Mouse (Mus musculus) heart, postnatal 25 days (tissue): Measurements from ENCODE around the gene Hikeshi. TPM values are rescaled to one million over a fixed set of nuclear protein-coding genes. Genes with fewer than 3 reads are reported as not detected.

Experiments used
- DNase-seq: peaks from one replicate; pipeline ENCODE4 v3.0.0; 2022; ENCODE audit warnings: low spot score
- intact Hi-C: fragments of 180-260 bp; cut with DNase I; formaldehyde crosslinking; loops from one replicate; pipeline ENCODE4 v1.15.1; 2025
- total RNA-seq, 2 experiments: library from RNA; stranded (reverse); gene quantifications; 2 replicates each; pipeline ENCODE4 v1.2.3; 2021

Gene Hikeshi
- total RNA-seq, 2 experiments from 2014 or later, result 72.7 to 80.1 TPM

DNA sequence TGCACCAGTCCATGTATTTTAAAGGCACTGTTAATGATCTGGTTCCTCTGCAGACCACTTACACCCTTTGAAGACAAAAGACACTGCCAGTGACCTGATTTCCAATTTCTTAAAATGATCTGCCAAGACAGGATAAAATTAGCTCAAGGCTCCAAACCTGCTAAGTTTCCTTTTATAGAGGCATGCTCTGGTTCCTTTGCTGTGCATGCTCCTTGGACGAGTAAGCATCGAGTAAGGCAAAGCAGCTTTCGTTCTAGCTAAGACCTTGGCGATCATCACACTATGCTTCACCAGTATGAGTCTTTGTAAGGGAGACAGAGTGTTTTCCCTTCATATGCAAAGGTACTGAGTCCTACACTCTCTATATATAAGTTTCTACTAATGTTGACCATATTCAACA lies 23.2 kb downstream of the Hikeshi start:
- DNase-seq, result no peak
- intact Hi-C loops, result no loop called here

DNA sequence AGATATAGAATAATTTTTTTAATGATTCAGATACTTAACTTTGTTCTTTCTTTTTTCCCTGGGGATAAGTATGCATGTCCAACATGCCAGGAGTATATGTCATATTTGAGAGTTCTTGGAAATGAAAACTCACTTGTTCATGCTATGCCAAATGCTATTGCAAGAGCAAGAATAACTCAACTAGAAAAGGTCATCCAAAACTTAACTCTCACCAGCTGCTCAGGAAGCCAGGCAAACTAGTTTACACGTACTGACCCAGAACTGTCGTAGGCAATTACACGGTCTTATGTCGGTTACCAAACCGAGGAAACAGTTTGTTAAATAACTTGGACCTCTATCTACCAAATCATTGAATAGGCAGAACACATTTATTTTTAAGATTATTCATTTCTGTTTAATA lies 24.3 kb downstream of the Hikeshi start:
- DNase-seq, result no peak
- intact Hi-C loops, result no loop called here

DNA sequence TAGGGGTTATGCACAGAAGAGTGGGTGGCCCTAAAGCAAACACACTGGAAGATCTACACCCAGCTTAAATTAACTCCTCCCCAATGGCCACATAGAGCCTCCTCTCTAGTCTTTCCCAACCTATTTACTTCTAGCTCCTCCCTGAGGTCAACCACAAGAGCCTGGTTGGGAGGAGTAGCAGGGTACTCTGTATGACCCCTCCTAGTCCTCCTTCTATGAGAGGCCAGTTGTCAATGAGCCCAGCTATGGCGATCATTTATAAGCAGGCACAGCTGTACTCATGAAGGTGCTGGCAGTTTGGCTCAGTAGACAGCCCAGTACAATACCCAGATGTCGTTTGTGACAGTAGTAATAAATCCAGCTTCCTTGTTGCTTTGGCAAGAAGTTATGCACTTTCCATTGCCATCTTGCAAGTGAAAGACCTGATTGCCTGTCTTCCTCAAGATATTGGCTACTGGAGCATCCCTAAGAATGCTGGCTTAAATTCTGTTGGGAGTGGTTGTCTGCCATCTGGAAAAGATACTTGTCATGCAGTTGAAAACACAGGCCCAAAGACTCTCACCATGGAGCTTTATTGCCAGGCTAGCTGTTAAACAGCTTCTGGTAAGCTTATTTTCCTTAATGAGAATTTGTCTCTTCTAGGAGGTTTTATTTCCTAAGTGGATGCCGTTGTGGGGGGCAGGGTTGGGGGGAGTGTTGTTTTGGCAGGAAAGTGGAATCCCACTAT lies 27.4 kb downstream of the Hikeshi start:
- no peak for DNase-seq
- intact Hi-C loops, result no loop called here

DNA sequence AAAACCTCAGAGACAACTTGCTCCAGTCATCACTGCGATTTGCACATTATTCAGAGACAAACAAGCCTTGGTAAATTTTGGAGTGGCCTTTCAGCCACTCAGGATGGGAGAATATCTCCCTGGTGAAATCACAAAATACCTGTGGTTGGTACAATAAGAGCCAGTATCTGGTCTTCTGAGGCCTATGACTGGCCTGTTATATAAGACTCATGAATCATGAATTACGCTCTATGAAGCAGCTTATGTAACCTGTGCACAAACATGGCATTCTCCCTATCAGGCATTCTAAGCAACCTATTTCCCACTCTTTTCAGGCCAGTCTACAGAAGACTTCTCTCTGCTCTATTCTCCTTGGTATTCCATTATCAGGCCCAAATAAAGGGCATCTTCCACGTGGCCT lies 28.6 kb downstream of the Hikeshi start:
- intact Hi-C loops, result no loop called here

DNA sequence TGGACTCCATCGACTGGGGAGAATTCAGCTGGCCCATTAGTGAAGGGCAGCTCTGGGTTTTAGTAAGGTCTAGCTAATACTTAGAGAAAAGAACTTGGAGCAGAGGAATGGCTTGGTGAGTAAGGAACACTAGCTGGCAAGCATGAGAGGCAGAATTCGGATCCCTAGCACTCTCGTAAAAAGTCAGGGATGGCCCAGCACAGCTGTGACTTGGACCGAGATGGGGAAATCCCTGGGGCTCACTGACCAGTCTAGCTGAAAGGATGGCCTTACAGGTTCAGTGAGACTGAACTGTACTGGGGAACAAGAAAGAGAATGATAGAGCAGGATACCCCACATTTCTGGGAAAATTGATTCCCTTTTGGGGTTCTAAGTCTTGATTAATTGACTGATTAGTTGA lies 31.3 kb downstream of the Hikeshi start:
- DNase-seq, result no peak
- intact Hi-C loops, result loop anchor here (5.0 kb wide), 1 partner anchor 432 kb away; no protein-coding TSS in a partner anchor

More for the DNA sequence above, 28.6 kb downstream of the Hikeshi start:
- no peak for DNase-seq

DNA sequence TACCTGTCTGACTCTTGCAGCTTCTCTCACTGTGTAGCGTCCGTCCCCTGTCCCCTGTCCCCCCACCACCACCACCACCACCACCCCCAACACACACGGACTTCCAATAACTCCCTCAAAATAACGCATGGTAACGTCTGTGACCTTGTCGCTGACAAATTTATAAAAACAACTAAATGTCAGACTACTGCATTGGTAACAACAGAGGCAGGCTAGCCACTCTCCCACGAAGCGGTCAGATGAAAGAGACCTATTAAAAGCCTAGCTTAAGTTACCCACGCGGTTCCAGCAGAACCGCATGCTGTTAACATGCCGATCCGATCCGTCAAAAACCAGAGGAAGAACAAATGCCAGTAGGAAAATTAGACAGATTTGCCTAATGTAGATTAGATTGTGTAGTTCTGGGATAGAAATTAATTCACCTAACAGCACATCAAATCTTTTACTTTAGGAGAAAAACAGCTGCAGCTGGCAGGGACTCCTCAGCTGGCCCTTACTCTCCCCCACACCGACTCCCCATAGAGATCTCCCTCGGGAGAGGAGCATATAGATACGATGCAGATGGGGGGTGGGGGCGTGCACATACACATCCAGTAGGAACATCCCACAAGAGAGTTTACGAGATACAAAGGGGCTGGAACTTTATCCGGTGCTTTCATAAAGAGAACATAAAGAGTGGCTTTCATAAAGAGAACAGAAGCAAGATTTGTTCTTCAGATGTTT lies 31.9 kb downstream of the Hikeshi start:
- DNase-seq, result no peak
- intact Hi-C loops, result loop anchor here (5.0 kb wide), 1 partner anchor 432 kb away; no protein-coding TSS in a partner anchor

DNA sequence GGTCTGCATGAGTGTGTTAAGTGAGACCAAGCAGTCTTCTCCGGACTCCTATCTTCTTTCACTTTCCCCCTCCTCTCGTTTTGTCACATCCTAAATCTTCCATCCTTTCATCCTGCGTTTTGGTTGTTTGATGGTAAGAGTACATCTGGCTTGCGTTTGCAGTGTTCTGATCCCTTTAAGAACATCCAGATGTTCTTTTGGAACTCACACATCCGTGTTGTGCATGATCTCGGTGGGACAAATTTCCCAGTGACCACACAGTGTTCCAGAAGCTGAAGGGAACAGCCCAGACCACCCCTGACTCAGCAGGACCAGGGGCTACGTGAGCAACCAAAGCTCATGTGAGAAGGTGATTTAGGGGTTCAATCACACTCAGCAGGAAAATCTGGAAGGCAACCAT lies 32.6 kb downstream of the Hikeshi start:
- intact Hi-C loops, result loop anchor here (5.0 kb wide), 1 partner anchor 431 kb away; no protein-coding TSS in a partner anchor
- no peak for DNase-seq

DNA sequence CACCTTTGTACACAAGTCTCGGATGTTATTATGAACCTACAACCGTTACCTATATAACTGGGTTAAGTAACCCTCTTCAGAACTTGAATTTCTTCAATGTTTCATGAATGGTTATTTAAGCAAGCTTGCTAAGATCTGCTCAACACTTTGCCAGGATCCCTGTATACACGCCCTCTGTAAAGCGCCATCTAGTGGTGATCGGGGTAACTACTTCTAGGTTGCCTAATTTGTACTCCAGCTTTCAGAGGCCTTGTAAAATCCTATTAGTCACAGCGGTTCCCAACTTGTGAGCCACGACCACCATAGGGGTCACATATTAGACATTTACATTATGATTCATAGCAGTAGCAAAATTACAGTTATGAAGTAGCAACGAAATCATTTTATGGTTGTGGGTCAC lies 33.1 kb downstream of the Hikeshi start:
- DNase-seq, result peak; percentile 28
- intact Hi-C loops, result loop anchor here (1.0 to 5.0 kb wide), 2 partner anchors 408 to 431 kb away; no protein-coding TSS in a partner anchor

DNA sequence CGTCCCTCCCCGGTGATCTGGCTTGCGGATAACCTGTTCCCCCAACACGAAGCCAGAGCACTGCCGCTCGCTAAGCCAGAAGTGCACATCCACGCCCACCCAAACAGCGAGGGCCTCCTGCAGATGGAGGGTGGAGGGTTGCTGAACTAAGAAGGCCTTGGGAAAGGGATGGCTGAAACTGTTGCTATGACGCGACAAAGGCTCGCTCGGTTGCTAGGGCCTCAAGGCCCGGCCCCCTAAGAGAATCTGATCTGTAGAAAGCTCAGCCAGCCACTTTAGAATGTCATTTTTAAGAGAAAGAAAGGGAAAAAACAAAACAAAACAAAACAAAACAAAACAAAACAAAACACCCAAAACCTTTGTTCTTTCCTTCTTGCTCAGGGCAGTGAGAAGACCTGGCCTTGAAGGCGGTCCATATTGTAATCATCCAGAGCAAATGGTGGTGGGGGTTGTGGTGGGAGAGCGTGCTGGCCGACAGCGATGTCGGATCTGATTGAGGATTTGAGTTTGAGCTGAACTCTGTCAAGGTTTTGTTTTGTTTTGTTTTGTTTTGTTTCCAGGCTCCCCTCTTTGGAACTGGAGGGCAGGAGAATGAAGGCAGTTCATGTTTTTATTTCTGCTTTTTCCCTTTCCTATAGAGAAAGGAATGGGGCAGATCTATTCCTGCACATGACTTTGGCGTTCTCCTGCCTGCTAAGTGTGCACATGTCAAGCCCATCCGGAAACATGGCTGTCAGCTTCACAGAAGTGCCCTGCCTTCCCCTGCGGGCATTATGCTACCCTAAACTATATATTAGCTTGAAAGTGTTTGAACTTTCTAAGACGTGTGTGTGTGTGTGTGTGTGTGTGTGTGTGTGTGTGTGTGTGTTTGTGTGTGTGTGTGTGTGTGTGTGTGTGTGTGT lies 37.3 kb downstream of the Hikeshi start, which contains the start of gene Ccdc81:
Ccdc81 (minus strand) TSS at position 188 of the 902 bp plus-strand sequence.
- intact Hi-C loops, result no loop called here
- DNase-seq, result no peak

DNA sequence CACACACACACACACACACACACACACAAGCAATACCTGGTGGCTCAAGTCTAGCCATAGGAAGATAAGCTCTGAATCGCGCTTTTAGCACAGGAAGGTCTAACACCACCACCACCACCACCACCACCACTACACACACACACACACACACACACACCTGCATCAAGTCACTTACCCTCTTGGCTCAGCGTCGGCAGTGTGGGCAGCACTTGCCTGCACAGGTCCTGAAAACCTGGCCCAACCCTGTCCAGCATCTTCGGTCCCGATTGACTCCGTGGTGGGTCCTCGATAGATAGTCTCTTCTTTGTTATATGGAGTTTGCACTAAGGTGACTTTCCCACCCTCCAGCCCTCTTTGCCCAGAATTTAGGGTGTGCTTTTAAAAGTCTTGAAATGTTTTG lies 38.0 kb downstream of the Hikeshi start:
- DNase-seq, result no peak
- intact Hi-C loops, result no loop called here

DNA sequence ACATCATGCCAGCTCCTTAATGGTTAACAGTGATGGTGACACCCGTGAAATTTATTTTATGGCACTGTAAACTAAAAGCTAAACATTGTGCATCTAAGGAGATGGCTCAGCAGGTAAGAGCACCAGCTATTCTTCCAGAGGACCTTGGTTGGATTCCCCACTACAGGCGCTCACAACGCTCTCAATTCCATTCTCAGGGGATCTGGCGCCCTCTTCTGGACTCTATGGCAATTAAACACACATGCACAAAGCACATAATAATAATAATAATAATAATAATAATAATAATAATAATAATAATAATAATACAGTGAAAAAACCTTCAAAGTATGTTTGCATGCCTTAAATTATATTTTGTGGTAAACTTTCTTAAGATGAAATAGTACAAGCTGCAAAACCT lies 49.1 kb downstream of the Hikeshi start:
- intact Hi-C loops, result no loop called here
- no peak for DNase-seq

DNA sequence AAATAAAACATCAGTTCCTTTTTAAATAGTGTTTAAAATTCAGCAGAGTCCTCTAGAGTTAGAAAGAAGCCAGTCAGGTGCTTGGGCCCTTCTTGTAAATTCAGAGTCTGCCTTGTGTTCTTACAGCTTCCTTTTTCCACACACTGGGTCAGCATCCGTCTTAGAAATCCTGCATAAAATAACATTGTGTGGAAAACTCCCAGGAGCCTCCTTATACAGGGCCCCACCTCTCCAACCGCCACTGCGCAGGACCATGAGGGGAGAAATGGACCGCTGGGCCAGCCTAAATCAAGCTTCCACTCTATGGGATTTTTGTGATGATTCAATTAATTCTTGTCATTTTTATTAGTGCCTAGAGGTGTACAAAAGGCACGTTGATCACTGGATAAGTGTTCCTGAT lies 49.6 kb downstream of the Hikeshi start:
- no peak for DNase-seq
- intact Hi-C loops, result no loop called here

DNA sequence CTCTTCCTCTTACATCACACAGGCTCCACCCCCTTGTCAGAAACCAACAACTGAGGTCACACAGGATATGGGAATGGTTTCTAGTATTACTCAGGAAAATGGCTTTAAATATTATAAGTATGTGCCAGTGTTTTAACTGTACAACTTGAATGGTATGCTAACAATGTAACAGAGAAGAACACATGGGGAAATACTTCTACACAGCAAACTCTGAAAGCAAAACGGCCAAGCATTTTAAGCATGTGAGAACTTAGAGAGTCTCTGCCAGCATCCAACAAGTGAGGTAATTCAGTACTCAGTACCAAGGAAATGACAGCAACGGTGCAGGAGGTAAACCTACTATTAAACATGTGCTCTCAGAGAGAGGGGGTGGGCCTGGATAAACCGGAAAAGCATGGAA lies 56.5 kb downstream of the Hikeshi start:
- no peak for DNase-seq
- intact Hi-C loops, result no loop called here

DNA sequence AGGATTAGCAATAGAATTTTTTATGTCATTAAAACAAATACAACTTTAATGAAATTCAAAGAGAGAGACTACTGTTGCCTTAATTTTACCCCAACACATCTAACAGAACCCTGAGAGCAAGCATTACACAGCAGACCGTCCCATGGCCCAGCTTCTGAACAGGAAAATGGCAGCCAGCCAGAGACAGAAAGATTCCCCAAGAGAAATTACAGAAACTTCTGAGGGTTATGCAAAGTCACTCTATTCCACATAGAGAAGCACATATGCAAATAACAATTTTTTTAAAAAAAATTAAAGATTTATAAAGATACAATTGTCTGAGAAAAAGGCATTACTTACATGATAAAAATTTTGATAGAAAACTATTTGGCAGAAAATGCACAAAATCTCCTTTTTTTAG lies 61.3 kb downstream of the Hikeshi start:
- DNase-seq, result no peak
- intact Hi-C loops, result no loop called here

Other genes with a start within 250 kb of the Hikeshi start
- gene Ccdc81, start 37.6 kb downstream of the Hikeshi start, total RNA-seq, result not detected
- 10 to 100 TPM; 22.3 to 28.0 TPM for gene Eed, start 39.8 kb upstream of the Hikeshi start, total RNA-seq
- gene Picalm, start 189.0 kb upstream of the Hikeshi start, total RNA-seq, result 100 to 1,000 TPM; 116 to 126 TPM